Mouse (Mus musculus): ENCODE results near the gene 2310034G01Rik.

GRCm38 (mm10) chr19:46374477-46375088 lies 24.5 kb upstream of the 2310034G01Rik start:
- TF ChIP-seq ZNF384 (IDR thresholded peaks at IDR 0.05; ENCODE audit: low read depth, low read length) (no peak), HCFC1 (IDR thresholded peaks at IDR 0.05; ENCODE audit: borderline replicate concordance, insufficient read depth, low read length) (no peak), ZC3H11A (IDR thresholded peaks at IDR 0.05; ENCODE audit: borderline replicate concordance, low read depth, low read length) (no peak)

All from ES-E14 (cell line).